Mouse (Mus musculus): ENCODE results near the gene Opcml.

Gene Opcml

DNA sequence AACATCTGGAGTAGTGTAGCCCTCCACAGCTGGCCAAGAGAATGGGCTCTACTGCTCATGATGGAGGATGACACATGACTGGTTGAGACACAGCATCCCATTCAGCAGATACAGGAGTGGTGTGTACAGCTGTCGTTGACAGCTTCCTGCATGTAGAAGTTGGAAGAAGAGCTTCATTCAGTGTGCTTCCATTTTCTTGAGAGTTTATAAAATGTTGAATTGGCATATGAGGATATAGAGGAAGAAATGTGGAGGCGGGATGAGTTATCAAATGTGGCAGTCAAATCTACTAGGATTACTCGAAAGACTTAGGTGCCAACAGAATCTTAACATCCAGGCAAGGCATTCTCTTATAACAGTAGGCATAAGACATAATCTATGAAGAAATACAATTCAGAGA lies 723.3 kb downstream of the Opcml start:
- DNase-seq (ENCODE audit: low read depth, low spot score): no peak

DNA sequence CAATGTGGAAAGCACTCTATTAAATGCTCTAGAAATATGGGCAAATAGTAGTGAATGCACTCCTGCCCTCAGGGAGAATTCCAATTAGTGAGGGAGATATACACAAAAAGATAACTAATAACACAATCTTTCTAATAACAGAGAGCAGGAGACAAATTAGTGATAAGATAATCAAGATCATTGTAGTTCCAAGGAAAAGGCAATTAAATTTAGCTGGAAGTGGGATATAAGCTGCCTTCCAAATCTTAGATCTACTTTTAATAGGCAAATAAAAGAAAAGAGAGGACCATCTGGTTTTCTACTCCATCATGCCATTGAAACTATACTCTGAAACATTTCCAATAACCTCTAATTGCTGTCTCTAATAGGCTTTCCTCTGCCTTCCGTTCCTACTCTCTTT lies 742.6 kb downstream of the Opcml start:
- no peak for DNase-seq (ENCODE audit: low read depth, low spot score)

DNA sequence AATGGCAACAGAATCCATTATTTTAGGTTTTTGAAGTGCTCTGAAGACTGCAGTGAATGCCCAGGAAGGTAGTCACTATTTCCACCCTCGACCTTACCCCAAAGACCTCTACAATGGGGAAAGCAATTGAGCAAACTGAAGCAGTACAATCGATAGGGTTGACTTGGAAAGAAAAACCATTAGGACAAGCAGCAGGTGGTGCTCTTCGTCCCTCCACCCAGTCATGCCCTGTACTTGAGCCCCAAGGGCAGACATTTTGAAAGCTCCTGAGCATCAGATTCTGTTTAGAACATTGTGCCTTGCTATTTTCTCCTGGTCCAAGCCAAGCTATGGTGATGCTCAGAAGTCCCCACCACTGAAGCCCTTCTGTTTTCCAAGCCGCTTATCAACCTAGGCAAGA lies 744.4 kb downstream of the Opcml start:
- no peak for DNase-seq (ENCODE audit: low read depth, low spot score)

DNA sequence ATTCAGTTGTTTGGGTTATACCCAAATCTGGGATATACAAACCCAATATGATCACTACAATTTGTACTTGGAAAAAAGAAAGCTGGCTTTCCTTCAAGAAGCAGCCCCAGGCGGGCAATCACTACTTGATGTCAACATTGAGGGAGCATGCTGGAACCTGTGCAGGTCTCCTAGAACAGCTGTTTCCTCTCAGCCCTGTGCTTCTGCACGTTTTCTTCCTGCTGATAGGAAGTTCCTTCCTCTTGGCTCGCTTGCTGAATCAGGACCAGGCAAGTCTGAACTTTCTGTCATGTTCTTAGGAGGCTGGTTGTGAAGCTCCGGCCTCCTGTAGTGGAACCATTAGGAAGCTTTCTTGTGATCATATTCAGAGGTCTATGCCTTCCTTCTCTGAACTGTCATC lies 746.1 kb downstream of the Opcml start:
- no peak for DNase-seq (ENCODE audit: low read depth, low spot score)

DNA sequence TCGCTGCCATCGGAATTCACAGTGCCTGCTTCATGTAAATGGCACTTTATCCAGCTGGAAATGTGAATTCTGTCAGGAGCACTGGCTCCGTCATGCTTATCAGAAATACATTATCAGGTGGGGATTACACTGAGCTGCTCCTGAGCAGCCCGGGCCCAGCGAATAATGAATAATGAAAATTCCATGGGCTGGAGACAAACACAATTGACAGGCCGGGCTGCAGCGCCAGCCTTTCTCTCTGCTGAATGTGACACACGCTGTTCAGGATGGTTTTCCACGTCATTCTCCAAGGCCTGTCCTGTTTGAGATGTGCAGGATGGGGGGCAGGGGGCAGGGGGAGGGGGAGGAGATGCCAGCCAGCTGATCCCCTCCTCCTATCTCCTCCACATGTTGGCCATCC lies 757.6 kb downstream of the Opcml start:
- no peak for DNase-seq (ENCODE audit: low read depth, low spot score)

DNA sequence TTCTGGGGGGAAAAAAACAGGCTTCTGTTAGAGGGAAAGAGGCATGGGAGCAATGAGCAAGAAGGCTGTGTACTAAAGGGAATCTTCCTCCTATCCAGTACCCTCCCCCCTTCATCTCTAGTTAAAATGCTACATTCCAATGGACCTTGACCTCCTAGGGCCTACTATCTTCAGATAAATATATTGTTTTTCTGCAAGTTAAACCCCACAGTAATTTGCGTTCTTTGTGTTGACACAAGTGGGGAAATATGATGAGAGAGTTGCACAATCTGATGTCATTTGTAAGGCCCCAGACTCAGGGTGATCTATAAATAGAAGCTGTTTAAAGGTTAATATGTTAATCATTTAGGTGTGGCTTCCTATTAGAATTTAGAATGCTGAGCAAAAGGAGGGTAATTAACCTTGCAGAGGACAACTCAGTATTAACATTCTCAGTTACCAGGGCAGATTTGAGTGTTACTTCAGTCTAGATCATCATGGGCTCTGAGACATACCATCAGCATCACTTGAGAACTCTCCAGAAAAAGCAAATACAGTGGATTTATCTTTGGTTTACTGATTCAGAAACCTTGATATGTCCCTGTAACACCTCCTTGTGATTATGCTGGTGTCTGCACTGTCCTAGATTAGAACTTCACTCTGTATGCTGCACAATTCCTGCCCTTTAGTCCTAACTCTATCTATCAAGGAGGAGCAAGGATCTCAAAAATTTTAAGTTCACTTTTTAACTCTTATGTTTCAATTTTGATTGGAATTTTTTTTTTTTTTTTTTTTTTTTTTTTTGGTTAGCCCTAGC lies 762.0 kb downstream of the Opcml start:
- no peak for DNase-seq (ENCODE audit: low read depth, low spot score)

DNA sequence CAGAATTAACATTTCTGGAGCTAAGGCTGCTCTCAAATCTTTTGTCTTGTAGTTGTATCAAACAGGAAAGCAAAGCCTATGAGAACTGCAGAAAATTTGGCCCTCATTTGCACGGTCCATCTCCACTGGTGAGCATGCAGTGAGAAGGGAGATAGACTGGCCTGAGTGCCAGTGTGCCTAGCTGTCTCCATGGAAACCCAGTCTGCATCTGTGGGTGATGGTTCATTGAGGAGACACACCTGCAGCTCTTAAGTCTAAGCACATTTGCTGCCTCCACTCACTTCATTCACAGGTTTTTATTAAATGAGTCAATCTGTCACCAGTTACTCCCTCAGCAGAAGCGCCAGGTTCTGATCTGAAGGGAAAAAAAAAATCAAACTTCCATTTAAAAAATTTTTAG lies 768.1 kb downstream of the Opcml start:
- DNase-seq (ENCODE audit: low read depth, low spot score): no peak

DNA sequence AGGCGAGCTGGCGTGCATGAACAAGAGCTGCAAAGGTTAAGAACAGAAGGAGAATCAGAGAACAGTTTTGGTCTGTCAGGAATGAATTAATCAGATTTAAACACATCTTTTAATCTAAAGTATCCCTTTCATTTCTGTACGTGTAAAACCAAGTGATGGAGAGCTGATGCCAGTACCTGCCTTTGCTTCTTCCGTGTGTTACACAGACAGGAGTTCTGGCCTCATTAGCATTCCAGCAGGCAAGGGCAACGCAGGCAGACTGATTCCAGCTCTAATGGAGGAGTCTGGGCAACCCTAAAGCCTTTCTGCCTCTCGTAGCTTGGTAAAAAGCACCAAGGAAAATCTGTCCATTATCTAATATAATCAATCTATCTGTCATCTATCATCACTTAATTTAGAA lies 771.2 kb downstream of the Opcml start:
- no peak for DNase-seq (ENCODE audit: low read depth, low spot score)

DNA sequence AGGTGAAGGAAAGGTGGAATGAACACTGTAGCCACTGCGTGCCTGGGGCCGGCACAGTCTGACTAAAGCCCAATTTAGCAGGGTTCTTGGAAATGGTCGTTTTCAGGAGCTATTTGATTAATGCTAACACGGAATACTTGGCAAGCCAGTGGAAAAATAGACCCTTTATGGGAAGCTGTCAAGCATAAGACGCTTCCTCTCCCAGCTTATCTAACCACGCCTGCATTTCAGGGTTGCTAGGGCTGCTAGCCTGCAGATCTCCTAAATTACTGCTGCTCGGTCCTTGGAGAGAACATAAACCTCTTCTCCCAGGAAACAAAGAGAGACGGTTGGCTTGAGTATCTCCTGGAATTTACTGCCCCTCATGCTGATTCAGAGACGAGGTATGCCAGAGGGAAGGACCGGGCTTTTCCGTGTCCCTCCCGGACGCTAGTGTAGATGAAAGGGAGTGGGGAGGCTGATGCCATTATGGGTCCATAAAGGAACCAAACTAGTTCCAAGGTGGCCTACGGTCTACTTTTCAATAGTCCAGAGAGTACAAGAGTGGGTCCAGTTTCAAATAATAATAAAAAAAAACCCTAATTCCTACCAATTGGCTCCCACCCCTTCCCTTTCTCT lies 772.6 kb downstream of the Opcml start:
- no peak for DNase-seq (ENCODE audit: low read depth, low spot score)

DNA sequence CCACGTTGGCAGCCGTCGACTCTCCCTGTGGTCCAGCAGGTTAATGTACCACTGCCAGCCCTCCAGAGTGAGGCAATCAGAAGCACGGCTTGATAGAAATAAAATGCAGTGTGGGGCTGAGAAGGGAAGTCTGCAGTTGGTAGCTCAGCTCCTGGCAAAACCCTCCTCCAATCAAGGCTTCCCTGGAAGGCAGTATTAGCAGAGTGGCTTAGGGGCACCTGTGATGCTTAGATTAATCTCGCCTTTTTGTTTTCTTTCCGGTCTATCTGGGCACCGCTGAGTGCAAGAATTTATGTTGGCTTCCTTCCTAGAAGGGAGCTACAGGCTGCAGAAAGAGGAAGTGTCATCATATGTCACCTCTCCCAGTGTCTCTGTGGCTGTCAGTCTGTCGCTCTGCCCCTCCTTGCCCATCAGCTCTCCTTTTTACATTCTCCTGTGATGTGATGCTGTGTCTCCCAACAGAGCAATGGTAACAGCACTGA lies 778.5 kb downstream of the Opcml start:
- no peak for DNase-seq (ENCODE audit: low read depth, low spot score)

DNA sequence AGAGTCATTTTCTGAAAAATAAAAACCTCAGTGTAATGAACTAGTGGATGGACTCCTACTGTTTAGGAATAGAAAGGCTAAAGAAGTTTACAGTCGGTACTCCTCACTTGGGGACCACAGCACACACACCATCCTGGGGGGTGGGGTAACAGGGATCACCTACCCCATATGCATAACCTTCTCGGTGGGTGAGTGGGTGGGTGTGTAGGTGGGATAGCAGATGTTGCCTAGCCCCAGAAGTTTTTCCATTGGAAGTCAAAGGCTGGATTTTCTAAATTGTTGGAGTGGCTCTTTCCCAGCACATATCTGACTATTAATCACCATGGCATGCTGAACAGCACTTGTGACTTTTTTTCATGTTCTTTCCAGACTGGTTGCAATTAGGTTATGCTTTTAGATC lies 779.2 kb downstream of the Opcml start:
- DNase-seq (ENCODE audit: low read depth, low spot score): no peak

DNA sequence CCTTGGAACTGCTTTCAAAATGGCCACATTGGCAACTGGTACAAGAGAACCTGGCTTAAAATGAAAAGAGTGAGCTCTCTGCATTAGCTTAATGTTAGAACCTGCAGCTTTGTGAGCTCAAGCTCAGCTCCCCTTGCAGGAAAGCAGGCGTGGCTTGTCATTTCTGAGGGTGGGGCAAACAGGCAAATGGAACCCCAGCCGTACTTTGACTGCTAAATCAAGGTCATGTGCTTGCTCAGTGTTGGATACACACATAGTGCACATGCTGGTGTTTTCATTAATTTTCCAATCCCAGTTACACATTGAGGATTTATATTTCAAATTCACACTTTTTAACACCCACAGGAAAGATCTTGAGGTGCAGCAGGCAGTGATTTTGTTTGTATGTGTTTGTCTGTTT lies 781.1 kb downstream of the Opcml start:
- DNase-seq (ENCODE audit: low read depth, low spot score): no peak

DNA sequence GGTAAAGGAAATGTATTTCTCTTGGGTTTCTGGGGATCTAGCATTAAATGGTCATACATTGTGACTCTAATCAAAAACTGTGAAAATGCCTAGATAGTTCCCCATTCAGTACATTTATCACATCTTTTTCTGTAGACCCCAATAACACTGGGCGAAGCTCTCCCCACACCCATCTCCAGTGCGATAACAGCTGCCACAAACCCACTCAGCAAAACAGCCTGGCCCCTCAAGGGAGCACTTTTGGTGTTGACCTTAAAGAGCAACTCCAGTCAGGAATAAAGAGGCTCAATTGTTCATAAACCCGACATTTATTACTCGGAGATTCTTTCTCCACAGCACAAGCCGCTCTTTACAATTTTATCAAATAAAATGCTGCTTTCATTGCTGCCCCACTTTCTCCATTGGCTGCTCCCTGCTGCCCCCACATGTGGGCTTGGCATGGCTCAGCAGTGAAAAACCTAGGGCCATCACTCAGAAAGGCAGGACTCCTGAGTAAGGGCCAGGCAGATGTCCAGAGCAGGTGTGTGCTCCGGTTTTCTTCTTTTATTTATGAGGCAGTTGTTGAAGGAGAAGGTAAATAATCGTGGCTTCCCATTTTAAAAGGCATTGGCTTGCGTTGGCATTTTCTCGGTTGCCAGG lies 781.7 kb downstream of the Opcml start:
- DNase-seq (ENCODE audit: low read depth, low spot score): no peak

DNA sequence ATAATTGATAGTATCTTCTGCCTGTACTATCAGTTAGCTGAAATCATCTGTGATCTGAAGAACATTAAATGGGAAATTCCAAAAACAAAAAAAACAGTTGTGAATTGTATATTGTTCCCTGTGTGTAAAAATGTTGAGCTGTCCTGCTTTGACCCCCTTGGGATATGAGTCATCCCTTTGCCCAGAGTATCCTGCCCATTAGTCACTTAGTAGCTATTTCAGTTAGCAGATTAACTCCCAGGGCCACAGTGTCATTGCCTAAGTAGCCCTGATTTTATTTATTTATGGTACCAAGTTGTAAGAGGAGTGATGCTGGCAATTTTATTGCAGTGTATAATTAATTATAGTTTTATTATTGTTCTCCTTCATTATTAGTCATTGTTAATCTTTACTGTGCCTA lies 788.2 kb downstream of the Opcml start:
- DNase-seq (ENCODE audit: low read depth, low spot score): no peak

DNA sequence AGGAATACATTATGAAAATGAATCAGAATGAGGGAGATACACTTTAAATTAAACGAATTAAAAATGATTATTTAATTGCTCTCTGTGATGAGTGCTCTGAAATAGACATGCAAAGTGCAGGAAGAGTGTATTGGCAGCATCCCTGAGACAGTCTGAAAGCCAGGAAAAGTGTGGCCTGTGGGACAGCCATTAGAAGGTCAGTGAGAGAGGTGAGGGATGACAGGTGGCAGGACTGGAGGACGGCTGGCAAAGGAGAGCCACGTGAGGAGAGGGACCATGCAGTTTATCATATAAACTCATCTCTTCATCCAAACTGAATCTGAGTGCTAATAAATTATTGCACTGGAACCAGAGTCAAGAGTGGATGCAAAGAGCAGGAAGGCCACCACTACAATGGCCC lies 796.7 kb downstream of the Opcml start:
- DNase-seq (ENCODE audit: low read depth, low spot score): no peak

DNA sequence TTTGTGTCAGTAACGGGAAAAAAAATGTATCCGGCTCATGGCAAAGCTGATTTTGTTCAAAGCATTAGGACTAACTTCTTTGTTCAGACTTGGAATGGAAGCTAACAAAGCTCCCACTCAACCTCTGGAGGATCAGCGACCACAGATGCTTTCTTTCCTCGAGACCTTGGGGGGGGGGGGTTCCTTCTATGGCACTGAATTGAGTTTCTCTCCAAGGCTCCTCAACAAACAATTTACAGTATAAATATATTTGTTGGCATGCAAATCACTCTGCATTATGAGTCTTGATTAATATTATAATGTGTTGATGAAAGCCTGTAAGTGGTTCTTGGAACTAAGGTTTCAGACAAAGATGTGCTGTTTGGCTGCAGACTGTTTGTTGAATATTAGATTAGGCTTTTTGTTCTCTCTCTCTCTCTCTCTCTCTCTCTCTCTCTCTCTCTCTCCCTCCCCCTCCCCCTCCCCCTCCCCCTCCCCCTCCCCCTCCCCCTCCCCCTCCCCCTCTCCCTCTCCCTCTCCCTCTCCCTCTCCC lies 797.3 kb downstream of the Opcml start:
- DNase-seq (ENCODE audit: low read depth, low spot score): no peak

DNA sequence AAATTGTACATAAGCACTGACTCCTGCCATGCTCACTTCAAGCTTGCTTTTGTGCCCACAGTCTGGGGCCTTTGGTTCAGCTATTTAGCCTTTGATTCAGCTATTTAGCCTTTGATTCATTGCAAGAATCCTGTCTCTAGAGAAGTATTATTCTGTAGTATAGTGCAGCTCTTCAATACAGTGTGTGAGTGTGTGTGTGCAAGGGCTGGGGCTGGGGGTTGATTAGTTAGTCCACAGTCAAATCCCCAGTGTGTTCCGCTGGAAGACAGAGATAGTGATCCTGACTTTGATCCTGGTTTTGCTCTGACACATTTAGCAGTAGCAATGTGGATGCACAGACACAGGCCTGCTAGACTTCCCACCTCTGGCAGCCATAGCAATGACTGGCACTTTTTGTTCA lies 797.9 kb downstream of the Opcml start:
- no peak for DNase-seq (ENCODE audit: low read depth, low spot score)

DNA sequence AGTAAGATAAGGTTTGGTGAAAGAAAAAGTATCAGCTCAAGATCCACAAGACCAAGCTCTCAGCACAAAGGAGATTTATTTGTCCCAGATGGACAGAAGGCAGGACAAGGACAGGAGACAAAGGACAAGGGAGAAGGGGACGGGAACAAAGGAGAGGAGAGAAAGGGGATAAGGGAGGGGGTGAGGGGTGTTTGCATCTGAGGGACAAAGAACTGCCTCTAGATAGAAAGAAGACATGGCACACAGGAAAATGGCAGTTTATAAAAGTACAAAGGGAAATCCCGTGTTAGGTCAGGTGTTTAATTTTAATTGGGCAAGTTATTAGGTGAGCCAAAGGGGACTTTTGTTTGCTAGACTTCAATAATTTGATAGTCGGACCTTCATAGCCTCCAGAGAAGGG lies 801.6 kb downstream of the Opcml start:
- DNase-seq (ENCODE audit: low read depth, low spot score): no peak

DNA sequence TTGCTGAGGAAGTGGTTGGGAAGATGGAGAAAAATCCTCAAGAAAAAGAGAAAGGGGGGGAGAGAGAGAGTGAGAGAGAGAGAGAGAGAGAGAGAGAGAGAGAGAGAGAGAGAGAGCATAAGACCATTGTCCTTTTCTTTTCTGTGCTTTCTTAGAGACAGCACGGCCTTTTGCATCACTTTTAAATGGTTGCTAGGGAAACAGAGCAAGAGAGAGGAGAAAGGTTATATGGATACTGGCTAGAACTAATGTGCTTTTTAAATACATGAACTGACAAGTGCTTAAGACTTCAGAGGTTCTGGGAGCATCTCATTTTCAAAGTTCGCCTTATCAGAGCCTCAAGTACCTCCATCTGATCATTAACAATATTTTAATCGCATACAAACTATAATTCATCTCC lies 804.5 kb downstream of the Opcml start:
- DNase-seq (ENCODE audit: low read depth, low spot score): no peak

DNA sequence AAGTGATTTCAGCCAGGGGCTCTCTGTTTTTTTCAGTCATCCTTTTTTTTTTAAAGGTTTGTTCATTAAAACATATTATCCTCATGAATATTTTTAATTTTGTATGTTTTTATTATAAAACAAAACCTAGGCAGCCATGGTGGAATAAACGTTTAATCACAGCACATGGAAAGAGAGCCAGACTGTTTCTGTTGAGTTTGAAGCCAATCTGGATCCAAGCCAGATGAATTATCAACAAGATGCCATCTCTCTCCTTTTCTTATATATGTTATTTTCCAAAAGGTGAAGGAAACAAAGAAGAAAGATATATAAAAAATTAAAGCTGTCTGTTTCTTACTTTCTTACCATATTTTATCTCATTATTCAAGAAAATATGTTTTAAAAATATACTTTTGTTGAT lies 815.0 kb downstream of the Opcml start:
- DNase-seq (ENCODE audit: low read depth, low spot score): no peak

DNA sequence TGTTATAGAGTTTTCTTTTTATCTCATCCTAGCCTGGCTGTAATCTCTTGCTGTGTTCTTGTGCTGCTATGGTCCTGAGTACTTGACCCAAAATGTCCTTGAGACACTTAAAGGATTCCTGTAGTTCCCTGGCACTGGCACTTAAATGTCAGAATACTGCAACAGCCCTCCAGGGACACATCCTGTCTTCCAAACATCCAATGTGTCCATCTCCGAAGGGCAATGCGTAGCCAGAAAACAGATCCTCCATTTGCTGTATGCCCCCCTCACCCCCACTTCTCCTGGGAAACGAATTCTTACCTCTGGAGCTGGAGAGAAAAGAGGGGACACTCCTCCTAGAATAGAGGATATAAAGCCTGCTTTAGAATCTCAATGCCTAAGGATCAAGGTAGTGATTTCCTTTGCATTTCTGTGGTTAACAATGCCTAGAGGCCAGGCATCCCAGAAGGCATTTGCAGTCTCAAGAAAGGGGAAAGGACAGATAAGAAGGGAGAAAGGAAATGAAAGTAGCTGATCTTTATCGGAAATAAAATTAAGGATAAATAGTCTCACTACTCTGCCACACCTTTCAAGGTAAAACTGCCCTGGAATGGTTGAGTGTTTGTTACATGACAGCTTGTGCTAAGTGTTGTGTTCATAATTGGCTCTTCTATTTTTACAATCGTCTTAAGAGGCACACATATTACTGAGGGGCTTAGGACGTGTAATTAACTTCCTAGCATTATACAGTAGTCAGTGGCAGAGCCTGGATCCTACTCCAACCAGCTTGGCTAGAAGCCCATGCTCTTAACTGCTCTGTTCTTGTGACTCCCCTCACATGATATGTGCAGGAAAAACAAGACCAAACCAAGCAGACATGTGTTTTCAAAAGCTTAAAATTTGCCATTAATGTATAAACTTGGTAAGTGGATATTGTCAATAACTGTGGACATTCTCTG lies 823.4 kb downstream of the Opcml start:
- DNase-seq (ENCODE audit: low read depth, low spot score): no peak

DNA sequence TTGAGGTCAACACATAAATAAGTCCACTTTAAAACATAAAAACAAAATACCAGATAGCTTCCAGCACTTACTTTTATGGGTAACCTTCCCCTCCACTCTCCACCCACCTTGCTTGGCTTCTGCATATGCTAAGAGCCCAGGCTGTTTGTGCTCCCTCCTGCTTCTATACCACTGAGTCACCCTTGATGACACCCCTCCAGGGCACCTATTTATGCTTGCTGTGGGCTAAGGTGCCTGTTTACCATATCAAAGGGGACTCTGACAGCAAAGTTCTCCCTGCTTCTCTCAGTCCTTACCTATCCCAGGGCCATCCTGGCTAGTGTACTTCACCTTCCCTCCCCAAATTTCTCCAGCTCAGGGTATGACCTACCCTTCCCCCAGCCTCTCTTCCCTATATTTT lies 824.9 kb downstream of the Opcml start:
- DNase-seq (ENCODE audit: low read depth, low spot score): no peak

Data from forelimb bud, embryonic 11.5 days (tissue).